Comparison of ENCODE assay signal across 13 mouse cellular contexts in genomic region chr13:26867794-26868193, GRCm38 (mm10).
"Had no signal": no experiment of that assay in that cellular context is flagged by ENCODE, and none has a peak within 500 bp of the region (broad histone marks: within the 10 kb centered on the region; RNA-seq: fewer than 3 reads in every experiment).

No protein-coding gene starts in this region.

- DNase-seq: kidney, adult 2 months; kidney, postnatal 14 days; lung, adult 18-20 months; right cerebral cortex, postnatal 14 days; thymus, adult 18-20 months; thymus, postnatal 14 days had no signal

- H3K9me3 ChIP-seq: kidney, embryonic 15.5 days; limb, embryonic 13.5 days; midbrain, embryonic 12.5 days; neural tube, embryonic 13.5 days had no signal

- H3K4me2 ChIP-seq: kidney, embryonic 15.5 days; limb, embryonic 13.5 days; midbrain, embryonic 12.5 days; neural tube, embryonic 13.5 days had no signal

- ATAC-seq: midbrain, embryonic 16.5 days had no signal

- H3K27ac ChIP-seq: kidney, embryonic 15.5 days; left cerebral cortex, adult 2 months; limb, embryonic 13.5 days; liver, embryonic 14.5 days; midbrain, embryonic 12.5 days; neural tube, embryonic 13.5 days had no signal

- H3K4me3 ChIP-seq: kidney, embryonic 15.5 days; left cerebral cortex, adult 2 months; limb, embryonic 13.5 days; midbrain, embryonic 12.5 days; neural tube, embryonic 13.5 days had no signal

- H3K4me1 ChIP-seq: kidney, embryonic 15.5 days; midbrain, embryonic 12.5 days had no signal

- H3K27me3 ChIP-seq: kidney, embryonic 15.5 days; limb, embryonic 13.5 days; midbrain, embryonic 12.5 days; neural tube, embryonic 13.5 days had no signal

- H3K9ac ChIP-seq: kidney, embryonic 15.5 days; limb, embryonic 13.5 days; liver, embryonic 14.5 days; midbrain, embryonic 12.5 days; neural tube, embryonic 13.5 days had no signal

- H3K36me3 ChIP-seq: kidney, embryonic 15.5 days; limb, embryonic 13.5 days; midbrain, embryonic 12.5 days; neural tube, embryonic 13.5 days had no signal
